Mouse (Mus musculus): ENCODE data around the gene Ppil4. TPM values are rescaled to one million over a fixed set of nuclear protein-coding genes. Genes with fewer than 3 reads are reported as not detected.

The Ppil4 gene
- polyA plus RNA-seq, 1 experiment = 7.7 TPM

- Histone ChIP-seq H3K27me3 (ENCODE audit: control insufficient read depth, insufficient read depth, low read length) (no peaks in the 10 kb centered on the region), H3K36me3 (ENCODE audit: control insufficient read depth, insufficient read depth, low read length) (no peaks in the 10 kb centered on the region; the same call in 1 of the 2 replicates), H3K4me1 (ENCODE audit: control insufficient read depth, insufficient read depth, low read length) (no peaks in the 10 kb centered on the region; the same call in 1 of the 2 replicates), H3K4me3 (ENCODE audit: control insufficient read depth, low read depth, low read length) (no peak overlapping the region), H3K27ac (ENCODE audit: control insufficient read depth, insufficient read depth, low read depth, low read length) (no peak overlapping the region)
- TF ChIP-seq POLR2A (IDR thresholded peaks at IDR 0.05; ENCODE audit: control insufficient read depth, low read depth, low read length) (no peak), CTCF (IDR thresholded peaks at IDR 0.05; ENCODE audit: control insufficient read depth, insufficient read depth, insufficient replicate concordance, low read depth, low read length) (no peak)
Observed at GRCm38 (mm10) chr10:7824663-7825280, 32.1 kb downstream of the Ppil4 start.

- TF ChIP-seq POLR2A (IDR thresholded peaks at IDR 0.05; ENCODE audit: control insufficient read depth, low read depth, low read length) (no peak), CTCF (IDR thresholded peaks at IDR 0.05; ENCODE audit: control insufficient read depth, insufficient read depth, insufficient replicate concordance, low read depth, low read length) (no peak)
- H3K36me3 ChIP-seq (ENCODE audit: control insufficient read depth, insufficient read depth, low read length) = no peaks in the 10 kb centered on the region; the same call in 1 of the 2 replicates
Observed at GRCm38 (mm10) chr10:7825281-7825665, 32.6 kb downstream of the Ppil4 start.

GRCm38 (mm10) chr10:7826106-7826505, 33.4 kb downstream of the Ppil4 start:
- no peaks in the 10 kb centered on the region; the same call in 1 of the 2 replicates for H3K4me1 ChIP-seq (ENCODE audit: control insufficient read depth, insufficient read depth, low read length)
- H3K4me3 ChIP-seq (ENCODE audit: control insufficient read depth, low read depth, low read length) = no peak overlapping the region
- TF ChIP-seq POLR2A (IDR thresholded peaks at IDR 0.05; ENCODE audit: control insufficient read depth, low read depth, low read length) = no peak
- no peak for TF ChIP-seq CTCF (IDR thresholded peaks at IDR 0.05; ENCODE audit: control insufficient read depth, insufficient read depth, insufficient replicate concordance, low read depth, low read length)
- H3K36me3 ChIP-seq (ENCODE audit: control insufficient read depth, insufficient read depth, low read length) = no peaks in the 10 kb centered on the region; the same call in 1 of the 2 replicates
- no peaks in the 10 kb centered on the region for H3K27me3 ChIP-seq (ENCODE audit: control insufficient read depth, insufficient read depth, low read length)
- no peak overlapping the region for H3K27ac ChIP-seq (ENCODE audit: control insufficient read depth, insufficient read depth, low read depth, low read length)

More at GRCm38 (mm10) chr10:7825281-7825665, 32.6 kb downstream of the Ppil4 start:
- Histone ChIP-seq H3K27ac (ENCODE audit: control insufficient read depth, insufficient read depth, low read depth, low read length) (no peak overlapping the region), H3K4me3 (ENCODE audit: control insufficient read depth, low read depth, low read length) (no peak overlapping the region), H3K4me1 (ENCODE audit: control insufficient read depth, insufficient read depth, low read length) (no peaks in the 10 kb centered on the region; the same call in 1 of the 2 replicates), H3K27me3 (ENCODE audit: control insufficient read depth, insufficient read depth, low read length) (no peaks in the 10 kb centered on the region)

- Histone ChIP-seq H3K27ac (ENCODE audit: control insufficient read depth, insufficient read depth, low read depth, low read length) (no peak within 1 kb of the TSS), H3K4me3 (ENCODE audit: control insufficient read depth, low read depth, low read length) (no peak within 1 kb of the TSS), H3K27me3 (ENCODE audit: control insufficient read depth, insufficient read depth, low read length) (no peaks in the 10 kb centered on the region), H3K4me1 (ENCODE audit: control insufficient read depth, insufficient read depth, low read length) (peaks cover 4% of the 10 kb centered on the region; the same call in 1 of the 2 replicates), H3K36me3 (ENCODE audit: control insufficient read depth, insufficient read depth, low read length) (no peaks in the 10 kb centered on the region)
- no peak for TF ChIP-seq CTCF (IDR thresholded peaks at IDR 0.05; ENCODE audit: control insufficient read depth, insufficient read depth, insufficient replicate concordance, low read depth, low read length)
- TF ChIP-seq POLR2A (IDR thresholded peaks at IDR 0.05; ENCODE audit: control insufficient read depth, low read depth, low read length) = no peak
Observed at GRCm38 (mm10) chr10:7832171-7832676, 39.5 kb downstream of the Ppil4 start, which contains the start of gene Zc3h12d. Gene Zc3h12d, plus strand, starts transcription at chr10:7832470.

GRCm38 (mm10) chr10:7833377-7834165, 40.9 kb downstream of the Ppil4 start:
- Histone ChIP-seq H3K36me3 (ENCODE audit: control insufficient read depth, insufficient read depth, low read length) (no peaks in the 10 kb centered on the region), H3K27me3 (ENCODE audit: control insufficient read depth, insufficient read depth, low read length) (no peaks in the 10 kb centered on the region), H3K4me3 (ENCODE audit: control insufficient read depth, low read depth, low read length) (no peak overlapping the region), H3K27ac (ENCODE audit: control insufficient read depth, insufficient read depth, low read depth, low read length) (no peak overlapping the region), H3K4me1 (ENCODE audit: control insufficient read depth, insufficient read depth, low read length) (peaks cover 4% of the 10 kb centered on the region; the same call in 1 of the 2 replicates)
- TF ChIP-seq CTCF (IDR thresholded peaks at IDR 0.05; ENCODE audit: control insufficient read depth, insufficient read depth, insufficient replicate concordance, low read depth, low read length) (no peak), POLR2A (IDR thresholded peaks at IDR 0.05; ENCODE audit: control insufficient read depth, low read depth, low read length) (no peak)

- Histone ChIP-seq H3K36me3 (ENCODE audit: control insufficient read depth, insufficient read depth, low read length) (no peaks in the 10 kb centered on the region), H3K4me3 (ENCODE audit: control insufficient read depth, low read depth, low read length) (no peak overlapping the region), H3K27me3 (ENCODE audit: control insufficient read depth, insufficient read depth, low read length) (no peaks in the 10 kb centered on the region), H3K4me1 (ENCODE audit: control insufficient read depth, insufficient read depth, low read length) (peaks cover 7% of the 10 kb centered on the region), H3K27ac (ENCODE audit: control insufficient read depth, insufficient read depth, low read depth, low read length) (no peak overlapping the region)
- TF ChIP-seq POLR2A (IDR thresholded peaks at IDR 0.05; ENCODE audit: control insufficient read depth, low read depth, low read length) (no peak), CTCF (IDR thresholded peaks at IDR 0.05; ENCODE audit: control insufficient read depth, insufficient read depth, insufficient replicate concordance, low read depth, low read length) (no peak)
Observed at GRCm38 (mm10) chr10:7834671-7835225, 42.1 kb downstream of the Ppil4 start.

- H3K36me3 ChIP-seq (ENCODE audit: control insufficient read depth, insufficient read depth, low read length) = no peaks in the 10 kb centered on the region
- H3K27me3 ChIP-seq (ENCODE audit: control insufficient read depth, insufficient read depth, low read length) = no peaks in the 10 kb centered on the region
- peaks cover 14% of the 10 kb centered on the region for H3K4me1 ChIP-seq (ENCODE audit: control insufficient read depth, insufficient read depth, low read length)
- TF ChIP-seq POLR2A (IDR thresholded peaks at IDR 0.05; ENCODE audit: control insufficient read depth, low read depth, low read length) (no peak), CTCF (IDR thresholded peaks at IDR 0.05; ENCODE audit: control insufficient read depth, insufficient read depth, insufficient replicate concordance, low read depth, low read length) (no peak)
- H3K4me3 ChIP-seq (ENCODE audit: control insufficient read depth, low read depth, low read length) = no peak overlapping the region
- H3K27ac ChIP-seq (ENCODE audit: control insufficient read depth, insufficient read depth, low read depth, low read length) = no peak overlapping the region
Observed at GRCm38 (mm10) chr10:7836902-7837301, 44.2 kb downstream of the Ppil4 start.
